Mouse (Mus musculus) Patski (cell line): Measurements from ENCODE around the gene Chst5. TPM values are rescaled to one million over a fixed set of nuclear protein-coding genes. Genes with fewer than 3 reads are reported as not detected.

ENCODE experiments used
- ATAC-seq: fragments of 100-300 bp; one replicate; pipeline ENCODE4 v1.8.0; 2021
- CTCF ChIA-PET: fragments of 350-600 bp; sonication (Branson Sonifier 250); formaldehyde crosslinking; loops from one replicate; lab custom pipeline; 2022; ENCODE audit warnings: inconsistent platforms; lab: Charles Lee
- POLR2A ChIA-PET: fragments of 350-600 bp; sonication (Branson Sonifier 250); formaldehyde crosslinking; loops from one replicate; lab custom pipeline; 2022; ENCODE audit warnings: antibody characterized with exemption, inconsistent platforms; lab: Charles Lee
- DNase-seq: peaks from one replicate; pipeline ENCODE4 v3.0.0-alpha.2; 2011; ENCODE audit warnings: low read depth, low spot score
- H3K27me3 ChIP-seq: fragments of 371-371 bp; one replicate; pipeline ENCODE4 v1.5.1; 2021
- CTCF ChIP-seq: fragments of 100-300 bp; IDR thresholded peaks from one replicate; pipeline ENCODE4 v1.5.1; 2021
- in situ Hi-C: fragments of 300-500 bp; cut with MboI; formaldehyde crosslinking; loops from 3 replicates; pipeline ENCODE4 v1.11.1; 2018; ENCODE audit warnings: low pct_unique_long_range_greater_than_20kb, mixed read lengths
- polyA plus RNA-seq: library from polyadenylated mRNA; unstranded; gene quantifications from one replicate; pipeline ENCODE4 v1.2.3, GENCODE M21; 2021

Gene Chst5
- polyA plus RNA-seq, 1 experiment from 2014 or later: not detected

DNA sequence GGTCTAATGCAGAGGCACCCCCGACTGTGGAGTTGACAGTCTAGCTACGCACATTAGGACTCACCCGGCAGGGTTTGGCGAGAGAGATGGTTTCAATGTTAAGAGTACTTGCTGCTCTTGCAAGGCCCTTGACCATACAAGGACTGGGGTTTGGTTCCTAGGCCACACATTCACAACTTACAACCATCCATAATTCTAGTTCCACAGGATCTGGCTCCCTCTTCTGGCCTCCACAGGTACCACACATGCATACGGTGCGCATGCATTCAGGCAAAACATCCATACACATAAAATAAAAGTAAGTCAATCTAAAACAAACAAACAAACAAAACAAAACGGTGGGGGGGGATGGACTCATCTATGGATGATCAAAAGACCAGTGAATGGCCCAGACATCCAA lies 15.3 kb downstream of the Chst5 start:
- DNase-seq: no peak
- POLR2A ChIA-PET: no interaction called here
- TF ChIP-seq CTCF: no peak
- CTCF ChIA-PET: interaction anchor here (0.8 to 3.5 kb wide), 3 partner anchors 12 to 1055 kb away, joined by 3 to 10 read pairs (median 4); no protein-coding TSS in a partner anchor
- in situ Hi-C loops: no loop called here
- H3K27me3 ChIP-seq: no peaks in the 10 kb centered on the region
- ATAC-seq: no peak

DNA sequence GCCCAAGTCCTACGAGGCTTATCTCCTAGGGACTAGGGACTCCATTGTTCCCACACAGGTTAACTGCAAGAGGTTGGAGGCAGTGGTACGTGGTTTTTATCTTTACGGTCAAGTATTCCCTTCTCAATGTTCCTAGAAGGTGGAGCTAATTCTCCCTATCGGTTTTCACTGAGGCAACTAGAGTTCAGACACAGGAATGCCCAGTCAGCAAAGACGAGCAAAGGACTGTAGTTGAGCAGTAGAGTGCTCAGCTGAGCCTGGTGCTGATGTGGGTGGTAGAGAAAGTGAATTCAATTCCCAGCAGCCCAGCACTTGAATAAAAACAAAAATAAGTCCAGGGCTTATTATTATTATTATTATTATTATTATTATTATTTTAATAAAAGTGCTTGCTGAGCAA lies 17.6 kb downstream of the Chst5 start:
- in situ Hi-C loops: no loop called here
- CTCF ChIA-PET: interaction anchor here (1.2 kb wide), 1 partner anchor 16 kb away, joined by 4 read pairs; the partner anchor contains the start of gene Tmem170
- ATAC-seq: no peak

DNA sequence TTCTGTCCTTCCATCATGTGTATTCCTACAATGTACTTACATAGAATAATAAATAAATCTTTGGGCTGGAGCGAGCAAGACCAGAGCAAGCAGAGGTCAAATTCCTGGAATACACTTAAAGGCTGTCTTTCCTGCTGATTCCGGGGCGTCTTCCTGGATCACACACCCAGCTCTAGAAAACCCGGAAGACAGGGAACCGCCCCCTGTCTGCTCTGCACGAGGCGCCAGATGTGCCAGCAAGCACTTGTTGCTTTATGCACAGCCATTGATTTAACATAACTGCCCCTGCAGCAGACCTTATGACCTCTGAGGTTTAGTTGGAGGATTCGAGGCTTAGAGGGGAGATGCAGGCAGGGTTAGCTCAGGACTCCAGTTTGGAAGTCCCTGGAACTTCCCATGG lies 18.3 kb downstream of the Chst5 start:
- H3K27me3 ChIP-seq: no peaks in the 10 kb centered on the region
- DNase-seq (no peak), ATAC-seq (no peak)
- ChIA-PET CTCF (interaction anchor here (1.2 kb wide), 1 partner anchor 15 kb away, joined by 4 read pairs; the partner anchor contains the start of gene Tmem170), POLR2A (no interaction called here)
- TF ChIP-seq CTCF: no peak
- in situ Hi-C loops: no loop called here

More for the DNA sequence above, 17.6 kb downstream of the Chst5 start:
- H3K27me3 ChIP-seq: no peaks in the 10 kb centered on the region
- POLR2A ChIA-PET: no interaction called here
- no peak for TF ChIP-seq CTCF
- no peak for DNase-seq

DNA sequence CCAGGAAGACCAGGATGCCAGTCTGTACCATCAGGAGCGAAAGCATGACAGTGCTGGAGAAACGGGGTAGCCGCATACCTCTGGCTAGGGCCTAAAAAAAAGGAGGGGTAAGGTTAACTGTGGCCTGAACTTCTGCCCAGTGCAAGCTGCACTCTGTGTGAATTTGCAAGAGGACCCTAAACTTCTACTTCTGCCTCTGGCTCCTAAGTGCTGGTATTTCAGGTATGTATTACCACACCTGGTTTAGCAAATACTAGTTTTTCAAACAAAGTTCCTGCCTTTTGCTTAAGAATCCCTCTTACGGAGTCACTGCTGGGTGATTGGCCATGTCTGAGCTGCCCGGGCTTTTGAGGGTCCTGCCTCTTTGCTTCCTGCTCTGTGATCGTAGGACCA lies 19.3 kb downstream of the Chst5 start:
- in situ Hi-C loops: no loop called here
- no peak for DNase-seq
- no peak for TF ChIP-seq CTCF
- ATAC-seq: no peak
- POLR2A ChIA-PET: no interaction called here
- no peaks in the 10 kb centered on the region for H3K27me3 ChIP-seq
- CTCF ChIA-PET: no interaction called here

DNA sequence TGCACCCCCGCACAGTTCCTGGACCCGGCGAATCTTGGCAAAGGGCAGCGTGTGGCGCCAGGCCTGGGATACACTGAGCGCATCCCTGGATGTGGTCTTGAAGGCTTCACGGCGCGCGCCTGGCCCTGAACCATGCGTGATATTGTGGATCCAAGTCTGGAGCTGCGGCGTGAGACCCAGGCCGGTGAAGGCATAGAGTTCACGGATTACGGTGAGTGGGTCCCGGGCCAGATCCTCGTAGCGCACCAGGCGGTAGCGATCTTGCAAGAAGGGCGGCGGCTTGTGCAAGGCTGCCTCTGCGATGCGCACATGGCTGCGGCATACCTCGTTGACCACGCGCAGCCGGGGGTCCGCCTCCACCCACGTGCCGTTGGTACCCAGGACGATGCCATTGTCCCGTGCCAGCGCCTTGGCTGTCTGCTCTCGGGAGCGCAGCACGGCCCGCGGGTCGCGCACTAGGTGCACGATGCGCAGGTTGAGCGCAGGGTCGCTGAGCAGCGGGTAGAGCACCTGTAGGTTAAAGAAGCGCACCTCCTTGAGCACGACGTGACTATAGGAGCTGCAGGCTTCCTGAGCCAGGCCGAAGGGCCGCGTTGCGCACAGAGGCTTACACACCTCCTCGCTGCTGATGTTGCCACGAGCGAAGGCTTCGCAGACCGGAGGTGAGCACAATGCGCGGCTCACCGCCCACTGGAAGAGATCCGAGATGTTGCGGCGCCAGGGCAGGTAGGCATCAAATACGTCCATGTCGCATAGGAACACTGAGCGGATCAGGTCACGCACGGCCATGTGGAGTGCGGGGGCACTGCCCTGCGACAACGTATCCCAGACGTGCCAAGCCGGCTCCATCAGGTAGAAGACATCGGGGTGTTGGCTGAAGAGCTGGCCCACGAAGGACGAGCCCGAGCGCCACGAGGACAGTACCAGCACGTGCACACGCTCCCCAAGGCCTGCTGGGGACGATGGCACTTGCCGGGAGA lies 20.0 kb downstream of the Chst5 start:
- TF ChIP-seq CTCF: no peak
- ChIA-PET CTCF (no interaction called here), POLR2A (no interaction called here)
- in situ Hi-C loops: loop anchor here (5.0 kb wide), 1 partner anchor 32 kb away; no protein-coding TSS in a partner anchor
- no peak for ATAC-seq
- no peak for DNase-seq
- H3K27me3 ChIP-seq: no peaks in the 10 kb centered on the region

DNA sequence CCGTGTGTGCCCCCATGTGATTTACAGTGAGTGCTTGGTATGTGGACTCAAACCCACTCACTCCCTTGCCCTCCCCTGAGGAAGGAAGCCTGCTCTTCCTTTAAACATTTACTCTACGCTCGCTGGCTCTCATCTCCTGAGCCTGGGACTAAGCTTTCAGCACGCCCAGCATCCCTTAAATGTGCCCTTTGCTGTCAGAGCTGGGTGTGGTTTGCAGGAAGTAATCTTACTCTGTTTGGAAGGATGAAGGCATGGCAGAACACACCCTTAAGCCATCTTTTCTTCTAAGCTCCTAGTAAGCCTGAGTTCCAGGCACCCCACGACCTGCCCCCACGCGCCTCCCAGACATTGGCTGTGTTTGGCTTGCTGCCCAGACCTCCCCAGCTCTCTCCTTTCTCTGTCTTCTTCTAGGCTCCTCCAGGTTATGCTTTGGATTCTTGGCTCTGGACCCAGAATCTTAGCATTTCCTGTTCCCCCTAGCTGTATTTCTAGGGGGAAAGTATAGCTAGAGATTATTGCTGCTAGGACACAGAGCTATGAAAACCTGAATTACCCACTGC lies 22.1 kb downstream of the Chst5 start:
- in situ Hi-C loops: loop anchor here (5.0 kb wide), 1 partner anchor 34 kb away; no protein-coding TSS in a partner anchor
- DNase-seq (peak; percentile 50), ATAC-seq (peak; percentile 51)
- ChIA-PET CTCF (interaction anchor here (1.1 kb wide), 1 partner anchor 102 kb away, joined by 3 read pairs; no protein-coding TSS in a partner anchor), POLR2A (no interaction called here)
- TF ChIP-seq CTCF: no peak
- H3K27me3 ChIP-seq: no peaks in the 10 kb centered on the region

DNA sequence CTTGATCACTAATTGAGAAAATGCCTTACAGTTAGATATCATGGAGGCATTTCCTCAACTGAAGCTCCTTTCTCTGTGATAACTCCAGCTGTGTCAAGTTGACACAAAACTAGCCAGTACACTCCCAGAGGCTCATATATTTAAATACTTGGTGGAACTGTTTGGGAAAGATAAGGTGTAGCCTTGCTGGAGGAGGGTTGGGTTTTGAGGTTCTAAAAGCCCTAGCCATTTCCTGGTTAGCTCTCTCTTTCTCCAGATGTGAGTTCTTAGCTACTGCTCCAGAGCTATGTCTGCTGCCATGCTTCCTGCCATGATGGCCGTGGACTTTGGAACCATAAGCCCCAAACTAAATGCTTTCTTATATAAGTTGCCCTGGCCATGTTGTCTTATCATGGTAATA lies 22.8 kb downstream of the Chst5 start:
- CTCF ChIA-PET: interaction anchor here (1.1 kb wide), 1 partner anchor 103 kb away, joined by 3 read pairs; no protein-coding TSS in a partner anchor

DNA sequence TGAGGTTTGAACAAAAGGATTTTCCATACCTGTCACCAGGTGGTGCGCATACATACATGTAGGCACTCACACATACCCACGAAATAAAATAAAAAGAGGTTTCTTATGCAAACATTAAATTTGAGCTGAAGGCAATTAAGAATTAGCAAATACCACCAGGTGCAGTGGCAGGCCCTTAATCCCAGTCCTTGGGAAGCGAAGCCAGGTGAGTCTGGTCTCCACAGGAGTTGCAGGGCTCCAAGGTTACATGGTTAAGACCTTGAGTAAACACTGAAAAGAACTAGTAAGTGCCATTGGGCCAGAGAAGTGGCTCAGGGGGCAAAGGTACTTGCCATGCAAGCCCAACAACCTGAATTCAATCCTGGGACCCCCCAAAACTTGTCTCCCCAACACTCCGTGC lies 26.6 kb downstream of the Chst5 start:
- ChIA-PET POLR2A (no interaction called here), CTCF (interaction anchor here (1.4 kb wide), 1 partner anchor 40 kb away, joined by 5 read pairs; no protein-coding TSS in a partner anchor)
- no peaks in the 10 kb centered on the region for H3K27me3 ChIP-seq
- in situ Hi-C loops: loop anchor here (5.0 kb wide), 1 partner anchor 99 kb away; no protein-coding TSS in a partner anchor
- ATAC-seq (no peak), DNase-seq (no peak)
- no peak for TF ChIP-seq CTCF

More for the DNA sequence above, 22.8 kb downstream of the Chst5 start:
- no peak for TF ChIP-seq CTCF
- no peaks in the 10 kb centered on the region for H3K27me3 ChIP-seq
- POLR2A ChIA-PET: no interaction called here
- in situ Hi-C loops: loop anchor here (5.0 kb wide), 1 partner anchor 35 kb away; no protein-coding TSS in a partner anchor
- DNase-seq: no peak
- ATAC-seq: no peak

DNA sequence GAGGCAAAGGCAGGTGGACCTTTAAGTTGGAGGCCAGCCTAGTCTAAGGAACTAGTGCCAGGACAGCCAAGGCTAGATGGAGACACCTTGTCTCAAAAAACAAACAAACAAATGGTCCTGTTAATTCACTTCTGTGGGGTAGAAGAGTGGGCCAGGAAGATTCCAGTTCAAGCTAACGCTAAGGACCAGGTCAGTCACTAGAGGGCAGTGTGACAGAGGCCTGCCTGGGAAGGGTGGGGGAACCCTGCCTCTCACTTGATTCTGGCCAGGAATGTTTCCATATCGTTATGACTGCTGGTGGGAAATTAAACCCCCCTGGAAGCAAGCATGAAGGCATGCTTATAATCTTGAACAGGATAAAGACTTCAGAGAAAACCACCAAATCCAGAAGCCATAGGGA lies 28.7 kb downstream of the Chst5 start:
- H3K27me3 ChIP-seq: no peaks in the 10 kb centered on the region
- peak; percentile 93 for TF ChIP-seq CTCF
- peak; percentile 66 for ATAC-seq
- in situ Hi-C loops: loop anchor here (5.0 kb wide), 1 partner anchor 101 kb away; no protein-coding TSS in a partner anchor
- ChIA-PET POLR2A (no interaction called here), CTCF (interaction anchor here (0.8 to 2.7 kb wide), 16 partner anchors 10 to 117 kb away, joined by 3 to 16 read pairs (median 6); partner anchors contain the start of genes Adat1 and Tmem231)
- DNase-seq: no peak

DNA sequence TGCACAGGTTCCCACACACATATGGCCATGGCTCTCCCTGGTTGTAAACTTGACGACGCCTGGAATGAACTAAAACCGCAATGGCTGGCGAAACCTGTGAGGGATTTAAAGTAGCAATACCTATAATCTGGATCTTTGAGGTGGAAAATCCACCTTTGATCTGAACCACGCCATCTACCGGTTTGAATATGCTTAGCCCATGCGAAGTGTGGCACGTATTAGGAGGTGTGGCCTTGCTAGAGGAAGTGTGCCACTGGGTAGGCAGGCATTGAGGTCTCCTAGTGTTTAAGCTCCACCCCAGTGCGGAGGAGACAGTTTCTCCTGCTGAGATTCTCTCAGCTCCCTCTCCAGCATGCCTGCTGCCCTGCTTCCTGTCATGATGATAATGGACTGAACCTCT lies 32.5 kb downstream of the Chst5 start:
- in situ Hi-C loops: no loop called here

More for the DNA sequence above, 32.5 kb downstream of the Chst5 start:
- CTCF ChIA-PET: interaction anchor here (0.7 to 1.4 kb wide), 3 partner anchors 29 to 103 kb away, joined by 3 to 4 read pairs (median 3); no protein-coding TSS in a partner anchor
- no peak for ATAC-seq
- H3K27me3 ChIP-seq: no peaks in the 10 kb centered on the region
- DNase-seq: no peak
- no peak for TF ChIP-seq CTCF
- POLR2A ChIA-PET: no interaction called here
